Mouse (Mus musculus) left cerebral cortex, adult 18-20 months (tissue): Measurements from ENCODE around the gene Gm28870. TPM values are rescaled to one million over a fixed set of nuclear protein-coding genes. Genes with fewer than 3 reads are reported as not detected.
"Not testable (repeated sequence)": the region's sequence is repeated elsewhere in the genome, so short reads cannot be mapped to it uniquely, and the experiment has no call there.

Experiments
- DNase-seq, 2 experiments: peaks; one replicate each; pipeline ENCODE4 v3.0.0; 2021 to 2022; ENCODE audit warnings: low spot score in 2 of 2, mixed read lengths in 1 of 2
- long read RNA-seq, 2 experiments: library from polyadenylated mRNA; stranded (forward); transcript quantifications; one replicate each; pipeline ENCODE4 v2.0.0; 2021
- total RNA-seq, 2 experiments: library from RNA; stranded (reverse); gene quantifications; 2 replicates each; pipeline ENCODE4 v1.2.3; 2021

The Gm28870 gene
- total RNA-seq, result not detected
- long read RNA-seq, experiment 1, result 0 reads
- long read RNA-seq, experiment 2, result 0 reads

DNA sequence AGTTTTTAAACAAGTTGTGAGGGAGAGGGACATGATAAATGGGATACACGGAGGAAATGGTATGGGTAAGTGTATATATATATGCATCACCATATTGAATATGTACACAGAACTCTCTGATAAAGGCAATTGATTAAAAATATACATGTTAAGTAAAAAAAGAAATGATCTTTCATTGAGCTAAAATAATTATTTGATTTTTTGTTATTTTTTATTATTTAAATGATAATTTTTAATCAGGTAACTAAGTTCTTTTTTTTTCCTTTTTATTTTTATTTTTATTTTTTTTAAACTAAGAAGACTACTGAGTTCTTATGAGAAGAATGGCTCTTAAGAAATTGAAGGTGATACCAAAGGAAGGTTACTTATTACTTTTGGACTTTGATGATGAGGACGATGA, at the start of gene Gm28870:
Gene Gm28870 (plus strand): TSS at position 301 of the 400 bp plus-strand sequence.
- not testable (repeated sequence) for DNase-seq
